Mouse (Mus musculus): ENCODE results near the gene Plekhm3.

Gene Plekhm3

DNA sequence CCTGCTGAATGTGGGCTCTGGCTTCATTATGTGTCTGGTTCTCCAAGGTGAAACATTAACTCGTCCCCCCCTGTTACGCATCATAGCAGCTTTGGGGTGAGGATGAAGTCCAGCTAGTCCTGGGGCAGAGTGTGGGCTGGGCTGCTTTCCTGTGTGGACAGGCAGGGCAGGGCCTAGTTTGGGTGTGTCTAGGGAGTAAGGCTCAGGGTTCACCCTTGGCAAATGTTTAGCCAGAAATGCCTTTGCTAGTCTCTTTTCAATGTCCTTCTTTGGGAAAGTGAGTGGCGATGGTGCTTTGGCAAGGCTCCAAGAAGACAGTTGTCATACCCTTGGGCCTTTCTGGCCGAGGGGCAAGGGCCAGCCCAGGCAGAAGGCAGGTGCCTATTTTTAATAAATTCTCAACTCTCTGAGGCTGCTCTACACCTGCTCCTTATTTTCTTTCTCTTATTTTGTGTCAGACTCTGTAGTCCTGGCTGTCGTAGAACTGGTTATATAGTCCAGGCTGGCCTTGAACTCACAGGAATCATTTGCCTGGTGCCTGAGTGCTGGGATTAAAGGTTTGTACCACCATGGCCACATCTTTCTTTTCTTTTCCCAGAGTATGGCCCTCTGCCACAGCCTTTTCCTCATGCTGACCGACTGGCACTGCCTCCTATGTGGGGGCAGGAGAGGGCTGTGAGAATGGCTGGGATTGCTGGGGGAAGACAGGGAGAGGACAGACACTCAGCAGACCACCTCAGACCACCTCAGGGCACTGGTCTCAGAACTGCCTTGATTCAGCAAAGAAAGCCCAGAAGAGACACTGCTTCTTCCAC is 168.7 kb downstream of the Plekhm3 start:
- DNase-seq (ENCODE audit: low read depth in 2 of 2, low spot score in 2 of 2) = no peak

DNA sequence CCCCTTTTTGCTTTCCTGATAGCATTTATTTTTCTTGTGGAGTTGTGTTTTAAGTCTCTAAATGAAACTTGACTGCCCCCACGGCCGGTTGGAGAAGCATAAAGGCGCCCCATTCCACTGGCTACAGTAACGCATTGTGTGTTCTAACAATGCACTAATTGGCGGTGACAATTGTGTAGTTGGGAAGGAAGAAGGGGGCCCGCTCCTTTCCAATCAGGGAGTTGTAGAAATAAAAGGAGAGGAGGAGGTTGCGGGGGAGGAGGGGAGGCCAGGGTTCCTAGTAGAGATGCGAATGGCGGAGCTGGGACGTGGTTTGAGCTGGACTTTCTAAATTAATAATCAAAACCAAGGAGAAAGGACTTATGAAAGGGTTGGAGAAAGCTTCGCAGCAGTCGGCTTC is 176.8 kb downstream of the Plekhm3 start:
- DNase-seq (ENCODE audit: low read depth in 2 of 2, low spot score in 2 of 2) = no peak

DNA sequence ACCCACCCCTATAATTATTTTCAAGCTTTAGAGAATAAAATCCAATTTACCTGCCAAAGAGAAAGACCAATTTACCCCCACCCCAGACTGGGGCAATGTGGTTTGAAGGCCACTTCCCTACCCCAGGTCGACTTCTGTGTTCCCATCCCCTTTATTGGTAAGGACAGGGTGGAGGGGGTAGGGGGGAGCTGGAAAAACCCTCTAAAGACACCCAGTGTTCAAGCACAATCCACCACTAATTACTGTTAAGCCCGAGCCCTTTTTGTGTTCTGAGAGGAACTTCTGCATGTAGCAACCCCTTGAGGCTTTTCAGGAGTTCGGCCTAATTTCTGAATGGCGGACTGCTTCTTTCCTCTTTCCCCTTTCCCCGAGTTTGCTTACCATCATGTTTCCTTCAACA is 177.2 kb downstream of the Plekhm3 start:
- DNase-seq (ENCODE audit: low read depth in 2 of 2, low spot score in 2 of 2) = no peak

DNA sequence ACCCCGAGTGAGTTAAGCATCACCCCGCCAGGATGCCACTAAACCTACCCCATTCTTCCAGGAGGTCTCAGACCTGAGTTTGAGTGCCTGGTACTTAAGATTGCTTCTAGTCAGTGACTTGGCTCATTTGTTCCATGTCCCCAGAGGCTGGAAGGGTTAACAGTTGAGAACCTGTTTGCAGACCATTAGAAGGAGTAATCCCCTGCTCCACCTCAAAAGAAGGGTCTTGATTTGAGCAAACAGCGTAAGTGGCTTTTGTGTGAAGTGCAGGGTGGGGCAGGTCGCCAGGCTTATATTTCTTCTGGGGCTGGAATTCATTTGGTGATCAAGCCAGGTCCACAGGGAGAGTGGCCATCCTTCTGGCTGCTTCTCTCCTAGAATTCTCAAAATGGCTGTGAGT is 183.3 kb downstream of the Plekhm3 start:
- no peak for DNase-seq (ENCODE audit: low read depth in 2 of 2, low spot score in 2 of 2)

DNA sequence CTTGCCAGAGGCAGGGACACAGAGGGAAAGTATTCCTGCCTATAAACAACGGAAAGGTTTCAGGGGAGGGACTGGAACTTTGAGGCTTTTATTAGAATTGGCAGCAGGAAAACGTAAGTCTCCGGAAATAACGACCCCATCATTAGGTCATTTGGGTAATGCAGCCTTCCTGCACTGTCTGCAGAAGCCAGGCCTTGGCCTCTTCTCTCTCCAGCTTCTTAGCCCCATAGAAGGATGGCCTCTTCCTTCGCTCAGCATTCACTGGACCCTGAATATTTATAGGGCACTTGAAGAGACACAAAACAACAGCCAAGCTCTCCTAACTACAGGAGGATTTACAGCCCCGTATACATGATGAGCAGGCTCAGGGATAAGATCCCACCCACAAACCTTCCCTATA is 186.5 kb downstream of the Plekhm3 start:
- no peak for DNase-seq (ENCODE audit: low read depth in 2 of 2, low spot score in 2 of 2)

DNA sequence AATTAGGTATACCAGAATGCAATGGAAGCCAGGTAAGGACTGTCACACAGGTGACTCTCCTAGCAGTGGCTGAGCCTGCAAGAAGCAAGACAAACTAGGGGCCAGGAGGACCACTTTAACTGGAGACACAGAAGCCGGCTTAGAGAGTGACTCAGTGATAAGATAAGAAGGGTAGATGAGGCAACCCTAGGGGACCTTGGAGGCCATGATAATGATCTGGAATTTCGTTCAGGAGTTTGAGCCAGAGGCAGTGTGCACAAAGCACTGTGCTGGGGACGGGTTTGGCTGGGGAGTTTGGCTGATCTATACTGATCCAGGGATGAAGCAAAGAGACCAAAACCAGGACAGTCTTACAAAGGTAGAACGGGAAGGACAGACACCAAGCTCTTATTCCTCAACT is 195.0 kb downstream of the Plekhm3 start:
- DNase-seq (ENCODE audit: low read depth in 2 of 2, low spot score in 2 of 2) = no peak

DNA sequence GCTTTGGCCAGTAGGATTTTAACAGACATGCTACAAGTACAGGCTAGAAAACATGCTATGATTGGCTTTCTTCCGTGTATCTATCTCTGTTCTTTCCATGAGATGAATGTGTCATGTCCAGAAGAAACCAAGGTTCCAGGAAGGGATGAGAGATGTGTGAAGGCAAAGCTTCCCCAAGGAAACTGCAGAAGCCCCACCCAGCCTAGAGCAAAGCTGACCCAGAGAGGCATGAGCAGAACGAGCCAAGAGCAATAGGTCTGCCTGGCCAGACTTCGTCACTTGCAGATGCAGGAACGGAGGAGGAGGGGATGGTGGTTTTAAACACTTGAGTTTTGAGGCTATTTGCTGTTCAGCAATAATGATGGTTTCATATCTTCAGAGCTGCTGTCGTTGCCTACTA is 198.9 kb downstream of the Plekhm3 start:
- no peak for DNase-seq (ENCODE audit: low read depth in 2 of 2, low spot score in 2 of 2)

DNA sequence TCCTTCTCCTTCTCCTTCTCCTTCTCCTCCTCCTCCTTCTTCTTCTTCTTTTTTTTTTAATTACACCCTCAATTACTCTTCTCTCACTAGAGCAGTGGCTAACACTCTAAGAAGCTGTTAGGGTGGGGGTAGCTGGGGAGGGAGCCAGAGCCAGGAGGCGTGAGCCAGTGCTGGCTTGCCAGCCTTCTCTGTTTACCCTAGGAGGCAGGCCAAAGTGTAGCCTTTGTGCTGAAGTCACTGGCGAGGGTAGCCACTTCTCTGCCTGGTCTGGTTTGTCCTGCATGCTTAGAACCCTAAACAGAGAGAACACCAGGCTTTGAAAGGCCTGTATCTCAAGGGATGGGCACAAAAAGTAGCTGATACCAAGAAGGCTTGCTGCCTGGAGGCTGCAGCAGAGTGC is 199.4 kb downstream of the Plekhm3 start:
- DNase-seq (ENCODE audit: low read depth in 2 of 2, low spot score in 2 of 2) = no peak

DNA sequence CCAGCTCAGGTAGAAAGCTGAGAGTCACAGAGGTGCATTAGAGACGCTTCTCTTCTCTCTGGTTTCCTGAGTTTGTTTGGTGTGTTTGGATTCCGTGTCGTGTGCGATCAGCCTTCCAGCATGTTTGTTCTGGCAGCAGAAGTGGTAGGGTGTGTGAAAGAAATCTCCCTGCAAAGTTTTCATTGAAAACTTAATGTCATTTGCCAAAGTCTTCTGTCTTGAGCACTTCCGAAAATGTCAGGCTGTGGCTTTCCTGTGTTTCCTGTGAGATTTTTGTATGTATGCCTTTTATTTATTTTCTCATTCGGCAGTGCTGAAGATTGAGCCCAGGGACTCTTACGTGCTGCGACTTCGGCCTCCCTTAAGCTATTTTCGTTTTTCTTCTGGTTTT is 200.0 kb downstream of the Plekhm3 start:
- no peak for DNase-seq (ENCODE audit: low read depth in 2 of 2, low spot score in 2 of 2)

DNA sequence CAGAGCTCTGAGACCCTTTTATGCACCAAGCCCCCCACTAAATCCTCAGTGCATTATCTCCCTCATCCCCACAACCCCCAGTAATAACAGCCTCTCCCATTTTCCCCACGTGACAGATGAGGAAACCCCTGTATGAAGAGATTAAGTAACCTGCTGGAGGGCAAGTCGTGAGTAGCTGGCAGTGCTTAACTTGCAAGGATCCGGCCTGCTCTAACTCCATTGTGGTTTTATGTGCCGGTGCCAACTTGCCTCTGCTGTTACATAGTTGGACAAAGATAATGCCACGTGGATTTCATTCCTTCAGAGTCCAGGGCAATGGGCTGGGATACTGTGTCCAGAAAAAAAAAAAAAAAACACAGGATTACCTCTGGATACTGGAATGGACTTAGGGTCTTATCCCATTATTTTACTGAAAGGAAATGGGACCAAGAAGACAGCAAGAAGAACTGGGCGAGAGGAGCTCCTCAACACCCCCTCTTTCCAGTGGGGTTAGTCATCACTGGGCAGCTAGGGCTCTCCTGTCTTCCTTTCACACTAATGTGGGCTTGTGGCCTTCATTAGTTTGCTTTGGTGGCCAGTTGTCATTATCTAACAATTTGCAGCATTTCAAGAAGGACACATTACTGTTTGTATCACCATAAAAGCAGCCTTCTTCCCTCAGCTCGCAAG is 200.5 kb downstream of the Plekhm3 start:
- no peak for DNase-seq (ENCODE audit: low read depth in 2 of 2, low spot score in 2 of 2)

DNA sequence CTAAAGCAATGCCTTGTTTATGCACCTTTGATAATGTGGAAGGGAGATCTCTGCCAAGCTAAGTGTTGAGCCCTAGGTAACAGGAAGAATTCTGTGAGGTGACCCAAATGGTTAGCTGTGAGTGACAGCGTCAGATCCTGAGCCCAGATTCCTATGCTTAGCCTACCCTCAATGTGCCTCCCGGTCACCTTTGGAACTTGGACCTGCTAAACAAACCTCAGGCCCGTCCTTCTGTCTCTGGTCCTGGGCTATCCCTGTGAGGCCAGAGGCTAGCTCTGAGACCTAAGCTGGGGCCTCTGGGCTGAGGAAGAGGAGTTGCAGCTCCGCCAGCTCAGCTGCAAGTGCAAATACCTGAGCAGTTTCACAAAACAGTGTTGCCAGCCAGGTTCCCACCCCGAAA is 202.0 kb downstream of the Plekhm3 start:
- no peak for DNase-seq (ENCODE audit: low read depth in 2 of 2, low spot score in 2 of 2)

DNA sequence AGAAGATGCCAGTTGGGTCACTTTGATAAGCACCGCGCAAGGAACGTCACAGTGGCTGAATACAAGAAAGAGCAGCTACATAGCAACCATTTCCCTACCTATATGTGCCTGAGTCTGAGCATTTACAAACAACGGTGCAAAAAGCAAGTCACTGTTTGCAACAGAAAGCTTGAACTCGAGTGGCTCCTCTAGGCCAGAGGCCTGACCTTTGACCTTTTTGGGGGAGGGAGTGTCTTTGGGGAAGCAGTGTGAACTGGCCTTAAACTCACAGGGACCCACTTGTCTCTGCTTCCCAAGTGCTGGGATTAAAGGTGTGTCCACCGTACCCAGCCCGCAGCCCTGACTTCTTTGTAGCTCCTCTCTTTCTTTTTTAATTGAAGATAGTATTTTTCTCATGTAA is 203.0 kb downstream of the Plekhm3 start:
- no peak for DNase-seq (ENCODE audit: low read depth in 2 of 2, low spot score in 2 of 2)

DNA sequence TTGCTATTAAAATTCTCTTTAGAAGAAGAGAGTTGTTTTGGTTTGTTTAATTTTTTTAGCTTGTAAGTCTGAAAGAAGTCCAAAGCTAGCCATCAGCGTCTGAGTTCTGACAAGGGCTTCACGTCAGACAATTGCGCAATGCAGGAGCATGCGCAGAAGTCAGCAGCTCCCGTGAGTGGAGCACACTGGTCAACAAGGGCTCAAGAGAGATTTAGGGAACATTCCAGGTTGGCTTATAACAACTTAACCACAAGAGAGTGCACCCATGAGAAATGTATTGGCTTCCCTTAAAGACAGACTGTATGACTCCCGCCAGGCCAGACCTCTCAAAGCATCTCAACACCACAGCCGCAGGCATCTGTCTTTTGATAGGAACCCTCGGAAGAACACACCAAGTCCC is 203.5 kb downstream of the Plekhm3 start:
- DNase-seq (ENCODE audit: low read depth in 2 of 2, low spot score in 2 of 2) = no peak

DNA sequence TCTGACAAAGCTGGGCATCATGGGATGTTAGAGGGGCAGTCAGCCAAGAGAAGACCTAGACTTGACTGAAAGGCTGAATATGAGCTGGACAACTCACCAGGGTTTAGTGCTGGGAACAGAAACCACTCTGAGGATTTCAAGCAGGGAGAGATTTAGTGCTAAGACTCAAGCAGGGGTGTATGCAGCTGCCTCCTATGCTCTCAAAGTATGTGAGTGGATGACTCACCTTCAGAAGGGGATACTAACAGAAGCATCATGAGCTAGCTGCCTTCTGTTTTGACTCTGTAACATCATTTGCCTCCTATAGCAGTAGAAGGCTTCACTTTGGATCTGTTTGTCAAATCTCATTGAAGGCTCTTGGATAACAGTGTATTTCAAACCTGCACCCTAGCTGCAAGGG is 212.0 kb downstream of the Plekhm3 start:
- no peak for DNase-seq (ENCODE audit: low read depth in 2 of 2, low spot score in 2 of 2)

DNA sequence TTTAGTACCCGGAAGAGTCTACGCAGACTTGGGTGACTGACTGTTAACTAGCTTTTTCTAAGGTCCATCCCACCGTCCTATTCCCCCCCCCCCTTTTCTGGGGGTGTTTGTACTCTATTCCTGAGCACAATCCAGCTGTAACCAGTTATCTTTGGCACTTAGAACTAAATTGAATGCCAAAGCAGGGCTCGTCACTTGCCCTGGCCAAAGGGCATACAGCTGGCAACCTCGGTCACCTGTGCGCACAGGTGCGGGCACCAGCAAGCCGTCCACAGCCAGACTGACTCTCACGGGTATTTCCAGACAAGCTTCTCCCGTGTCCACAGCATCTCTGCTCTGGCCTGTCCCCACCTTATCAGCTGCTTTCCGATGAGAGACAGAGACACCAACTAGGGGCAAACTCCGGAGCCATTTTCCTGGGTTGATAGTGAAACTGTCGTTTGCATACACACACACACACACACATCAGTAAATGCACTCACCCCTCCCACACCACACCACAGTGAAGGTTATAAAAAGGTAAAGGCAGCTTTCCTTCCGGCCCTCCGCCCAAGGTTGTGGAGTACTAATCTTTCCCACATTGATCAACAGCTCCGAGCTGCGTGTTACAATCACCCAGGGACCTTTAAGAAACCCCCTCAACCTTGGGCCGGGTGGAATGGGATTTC is 213.7 kb downstream of the Plekhm3 start:
- no peak for DNase-seq (ENCODE audit: low read depth in 2 of 2, low spot score in 2 of 2)

DNA sequence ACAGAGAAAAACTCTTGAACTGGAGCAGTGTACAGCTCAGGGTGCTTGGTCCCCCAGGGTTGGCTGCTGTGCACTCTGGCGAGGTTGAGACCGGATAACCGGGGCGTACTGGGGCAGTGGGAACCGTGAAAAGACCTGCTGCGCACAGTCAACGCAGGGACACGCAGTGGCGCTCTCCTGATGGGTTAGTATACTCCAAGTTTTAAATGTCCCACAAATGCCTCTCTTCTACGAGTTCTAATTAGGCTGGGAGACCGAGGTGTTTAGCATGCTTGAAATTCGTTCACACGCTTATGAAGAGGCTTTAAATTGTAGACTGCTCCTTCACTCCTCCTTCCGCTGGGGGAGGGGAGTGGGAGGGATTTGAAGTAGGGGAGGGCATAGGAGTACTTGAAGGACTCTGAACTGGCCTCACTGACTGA is 218.0 kb downstream of the Plekhm3 start:
- peak; percentile 35 to 39 for DNase-seq (ENCODE audit: low read depth in 2 of 2, low spot score in 2 of 2)

DNA sequence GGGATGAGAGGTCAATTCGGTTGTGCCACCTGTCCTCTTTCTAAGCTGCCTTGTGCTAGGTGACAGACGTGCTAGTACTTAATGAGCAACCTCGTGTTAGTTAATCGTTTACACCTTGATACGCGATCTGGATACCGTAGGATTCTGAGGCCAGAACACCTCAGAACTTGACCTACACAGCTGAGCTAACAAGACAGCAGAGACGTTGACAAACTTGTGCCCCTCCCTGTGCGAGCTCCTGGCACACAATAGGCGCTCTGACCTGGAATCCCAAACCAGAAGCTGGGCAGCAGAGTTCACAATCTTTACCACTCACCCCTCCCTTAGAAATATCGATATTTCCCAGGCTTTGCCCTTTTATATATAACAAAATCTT is 218.5 kb downstream of the Plekhm3 start:
- no peak for DNase-seq (ENCODE audit: low read depth in 2 of 2, low spot score in 2 of 2)

DNA sequence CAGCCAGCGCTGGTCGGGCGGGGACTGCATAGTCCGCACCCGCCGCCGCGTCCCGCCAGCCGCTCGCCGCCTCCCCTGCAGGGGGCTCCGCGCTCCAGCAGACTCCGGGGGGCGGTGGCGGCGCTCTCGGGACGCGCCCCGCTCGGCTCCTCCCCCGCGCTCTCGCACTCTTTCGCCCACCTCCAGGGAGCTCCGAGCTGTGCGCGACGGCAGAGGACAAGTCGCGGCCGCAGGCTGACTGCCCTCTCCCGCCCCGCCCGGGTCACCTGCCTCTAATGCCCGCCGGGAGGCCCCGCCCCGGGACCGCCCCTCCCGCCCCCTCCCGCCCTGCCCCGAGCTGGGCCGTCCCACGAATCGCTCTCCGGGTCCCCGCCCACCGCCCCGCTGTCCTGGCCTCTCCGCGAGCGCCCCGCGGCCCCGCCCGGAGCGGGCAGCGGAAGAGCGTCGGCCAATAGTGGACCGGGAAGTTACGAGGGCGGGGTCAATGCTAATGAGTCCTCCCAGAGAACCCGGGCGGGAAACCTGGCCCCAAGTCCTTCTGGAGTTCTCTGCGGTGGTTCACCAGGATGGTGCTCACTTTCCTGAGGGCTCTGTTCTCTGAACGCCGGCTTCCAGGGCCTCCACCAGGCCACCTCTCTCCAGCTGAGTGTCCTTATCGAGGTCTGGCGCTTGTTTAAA is 219.0 kb downstream of the Plekhm3 start, which contains the start of gene Fzd5:
Fzd5 (minus strand) TSS at position 250 of the 678 bp plus-strand sequence.
- DNase-seq (ENCODE audit: low read depth in 2 of 2, low spot score in 2 of 2) = peak; percentile 56 to 60

DNA sequence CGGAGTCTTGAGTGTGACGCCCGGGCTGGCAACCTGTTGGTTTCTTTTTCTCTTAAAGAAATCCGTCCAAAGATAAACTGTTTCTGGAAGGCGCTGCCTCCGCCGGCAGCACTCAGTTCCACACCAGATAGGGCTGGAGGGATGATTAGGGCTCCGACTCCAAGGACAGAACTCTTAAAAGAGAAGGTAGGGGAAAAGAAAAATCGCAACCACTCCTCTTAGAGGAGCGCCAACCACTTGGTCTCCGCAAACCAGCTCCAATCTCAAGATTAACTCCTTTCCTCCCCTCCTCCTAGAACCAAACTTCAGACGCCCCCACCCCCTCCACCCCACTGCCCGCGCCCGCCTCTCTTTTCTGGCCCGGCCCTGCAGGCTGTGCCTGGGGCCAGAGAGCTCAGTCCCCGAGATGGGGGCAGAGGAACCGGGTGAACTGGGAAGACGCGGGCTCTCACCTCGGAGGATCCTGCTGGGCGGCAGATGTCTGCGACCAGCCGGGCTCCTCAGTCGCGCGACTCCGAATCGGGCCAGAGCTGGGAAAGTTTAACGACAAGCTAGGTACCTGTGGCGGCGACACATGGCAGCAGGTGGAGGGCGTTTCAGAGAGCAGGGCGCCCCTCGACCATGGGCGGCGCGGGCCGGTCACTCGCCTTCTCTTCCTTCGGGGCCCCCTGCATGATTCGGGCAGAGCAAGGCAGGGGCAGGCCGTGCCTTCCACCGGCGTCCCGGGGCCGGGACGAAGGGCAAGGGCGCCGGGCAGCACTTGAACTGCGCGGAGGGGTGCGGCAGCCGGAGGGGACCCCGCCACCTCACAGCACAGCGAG is 219.7 kb downstream of the Plekhm3 start:
- peak; percentile 15 to 37 for DNase-seq (ENCODE audit: low read depth in 2 of 2, low spot score in 2 of 2)

Data from CD8-positive naive resting alpha-beta T cell, adult 2 months (primary cell).